Mouse (Mus musculus): ENCODE measurements around the gene Spata31d1a. TPM values are rescaled to one million over a fixed set of nuclear protein-coding genes. Genes with fewer than 3 reads are reported as not detected.

Gene Spata31d1a
- polyA plus RNA-seq, 1 experiment from 2014 or later = 0.01 TPM

- POLR2A ChIA-PET = no interaction called here
- in situ Hi-C loops (cut with MboI; ENCODE audit: low pct_unique_long_range_greater_than_20kb) = no loop called here
- TF ChIP-seq CTCF (IDR thresholded peaks at IDR 0.05) = no peak
- no peaks in the 10 kb centered on the region for H3K27me3 ChIP-seq
- CTCF ChIA-PET = interaction anchor here (1.2 kb wide), 1 partner anchor 9 kb away, joined by 3 read pairs; no protein-coding TSS in a partner anchor
- ATAC-seq (no peak), DNase-seq (ENCODE audit: low read depth, low spot score) (no peak)
These were observed 55.7 kb downstream of the Spata31d1a start for GRCm38 (mm10) chr13:59654465-59654864.

- DNase-seq (ENCODE audit: low read depth, low spot score) (no peak), ATAC-seq (no peak)
- TF ChIP-seq CTCF (IDR thresholded peaks at IDR 0.05) = no peak
- ChIA-PET CTCF (no interaction called here), POLR2A (no interaction called here)
- no peaks in the 10 kb centered on the region for H3K27me3 ChIP-seq
- in situ Hi-C loops (cut with MboI; ENCODE audit: low pct_unique_long_range_greater_than_20kb) = no loop called here
These were observed 57.0 kb downstream of the Spata31d1a start for GRCm38 (mm10) chr13:59653136-59653535.

- POLR2A ChIA-PET = no interaction called here
- TF ChIP-seq CTCF (IDR thresholded peaks at IDR 0.05) = no peak
- CTCF ChIA-PET = no interaction called here
- ATAC-seq (no peak), DNase-seq (ENCODE audit: low read depth, low spot score) (no peak)
- H3K27me3 ChIP-seq = no peaks in the 10 kb centered on the region
- in situ Hi-C loops (cut with MboI; ENCODE audit: low pct_unique_long_range_greater_than_20kb) = no loop called here
These were observed 57.5 kb downstream of the Spata31d1a start for GRCm38 (mm10) chr13:59652651-59653050.

Other genes starting within 250 kb of the Spata31d1a start
- 39.6 TPM for gene Agtpbp1, start 125.1 kb downstream of the Spata31d1a start, polyA plus RNA-seq (2021)
- gene Naa35, start 125.1 kb downstream of the Spata31d1a start, polyA plus RNA-seq (2021) = 75.0 TPM
- 290 TPM for gene Golm1, start 34.5 kb downstream of the Spata31d1a start, polyA plus RNA-seq (2021)
- not detected for gene 4921517D22Rik, start 16.2 kb downstream of the Spata31d1a start, polyA plus RNA-seq (2021)
- not detected for gene Spata31d1b, start 2.0 kb upstream of the Spata31d1a start, polyA plus RNA-seq (2021)
- not detected for gene Spata31d1d, start 21.4 kb upstream of the Spata31d1a start, polyA plus RNA-seq (2021)
- gene 1700014D04Rik, start 36.4 kb upstream of the Spata31d1a start, polyA plus RNA-seq (2021) = 0.12 TPM
- gene Isca1, start 59.5 kb upstream of the Spata31d1a start, polyA plus RNA-seq (2021) = 89.7 TPM
- 0.22 TPM for gene Gm49354, start 71.9 kb upstream of the Spata31d1a start, polyA plus RNA-seq (2021)
- 59.7 TPM for gene Tut7, start 112.8 kb upstream of the Spata31d1a start, polyA plus RNA-seq (2021)